Mouse (Mus musculus) hindbrain, embryonic 14.5 days (tissue): ENCODE results near the gene Stab2. TPM values are rescaled to one million over a fixed set of nuclear protein-coding genes. Genes with fewer than 3 reads are reported as not detected.

Experiments used
- ATAC-seq: fragments of 200-750 bp; cut with Nextera tagmentation; 2 replicates; pipeline ENCODE4 v1.8.0; 2017; ENCODE audit warnings: moderate number of reproducible peaks, mild to moderate bottlenecking, moderate TSS enrichment, moderate library complexity; ENCODE audit not compliant: low FRiP score
- DNase-seq: peaks from one replicate; pipeline ENCODE4 v3.0.0-alpha.2; 2015; ENCODE audit warnings: low spot score
- H3K27ac ChIP-seq: fragments of 300-500 bp; sonication (generic); 2 replicates; pipeline ENCODE4 v1.5.1; 2014; ENCODE audit warnings: mild to moderate bottlenecking, moderate library complexity
- H3K27me3 ChIP-seq: fragments of 300-500 bp; sonication (generic); 2 replicates; pipeline ENCODE4 v1.6.1; 2014; ENCODE audit warnings: mild to moderate bottlenecking, low read length, mixed read lengths; ENCODE audit not compliant: control insufficient read depth, insufficient read depth
- H3K36me3 ChIP-seq: fragments of 300-500 bp; sonication (generic); replicated peaks from 2 replicates; pipeline ENCODE4 v1.6.1; 2014; ENCODE audit not compliant: control insufficient read depth, insufficient read depth
- H3K4me1 ChIP-seq: fragments of 300-500 bp; sonication (generic); replicated peaks from 2 replicates; pipeline ENCODE4 v1.6.1; 2014; ENCODE audit warnings: antibody characterized with exemption, low read length, mixed read lengths; ENCODE audit not compliant: control insufficient read depth, insufficient read depth
- H3K4me2 ChIP-seq: fragments of 300-500 bp; sonication (generic); replicated peaks from 2 replicates; pipeline ENCODE4 v1.6.1; 2014; ENCODE audit warnings: mild to moderate bottlenecking, moderate library complexity
- H3K4me3 ChIP-seq: fragments of 300-500 bp; sonication (generic); replicated peaks from 2 replicates; pipeline ENCODE4 v1.5.1; 2014; ENCODE audit warnings: mild to moderate bottlenecking, low read length
- H3K9ac ChIP-seq: fragments of 300-500 bp; sonication (generic); 2 replicates; pipeline ENCODE4 v1.6.1; 2014
- H3K9me3 ChIP-seq: fragments of 300-500 bp; sonication (generic); 2 replicates; pipeline ENCODE4 v1.6.1; 2016; ENCODE audit warnings: low read length; ENCODE audit not compliant: control insufficient read depth
- WGBS: fragments of 180-500 bp; shearing (Covaris S2); extraction: QIAGEN DNeasy Blood & Tissue Kit; methylation state at CpG from one replicate; pipeline ENCODE4 v1.1.7; 2014; 5-methylcytosine and 5-hydroxymethylcytosine counted together
- polyA plus RNA-seq: library from polyadenylated mRNA; unstranded; fragments of >200 nt; fragmentation: Nextera tagmentation; extraction: Ambion mirVana; gene quantifications from 2 replicates; pipeline ENCODE4 v1.2.1, GENCODE M21; 2014

The Stab2 gene
- polyA plus RNA-seq, 1 experiment from 2014 or later = 0.17 TPM

GRCm38 (mm10) chr10:86793509-86793951 is 214.3 kb downstream of the Stab2 start:
- Histone ChIP-seq H3K4me1 (no peaks in the 10 kb centered on the region), H3K9ac (no peak overlapping the region), H3K4me3 (no peak overlapping the region), H3K36me3 (no peaks in the 10 kb centered on the region), H3K27ac (no peak overlapping the region), H3K9me3 (no peaks in the 10 kb centered on the region), H3K4me2 (no peak overlapping the region), H3K27me3 (no peaks in the 10 kb centered on the region)
- DNase-seq (no peak), ATAC-seq (no peak)
- 53% methylated on average over 2 of the region's 2 CpGs for WGBS

DNA sequence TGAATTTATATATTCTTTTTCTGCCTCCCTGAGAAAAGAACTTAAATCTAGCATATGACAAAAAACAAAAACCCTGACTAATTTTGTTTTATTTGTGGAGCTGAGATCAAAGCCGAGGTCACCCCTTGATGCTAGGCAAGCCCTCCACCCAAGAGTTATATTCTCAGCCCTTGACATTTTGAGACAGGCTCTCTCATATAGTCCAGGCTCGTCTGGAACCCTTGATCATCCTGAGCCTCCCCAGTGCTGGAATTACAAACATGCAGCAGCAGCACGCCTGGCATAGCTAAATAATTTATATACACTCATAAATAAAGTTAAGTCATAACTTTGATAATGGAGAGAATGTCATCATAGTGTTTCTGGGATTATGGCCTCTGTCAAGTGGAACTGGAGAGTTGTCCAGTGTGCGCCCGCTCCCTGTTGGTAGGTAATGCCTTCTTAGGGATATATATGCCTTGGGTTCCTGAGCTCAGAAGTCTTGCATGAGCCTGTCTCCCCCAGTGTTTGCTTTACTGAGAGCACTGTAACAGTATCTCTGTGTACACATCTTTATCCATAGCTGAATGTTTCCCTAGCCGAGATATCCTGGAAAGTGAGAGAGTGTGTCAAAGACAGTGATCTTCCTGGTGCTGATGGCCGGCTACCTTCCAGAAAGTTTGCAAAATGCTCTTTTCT is 216.2 kb downstream of the Stab2 start:
- no peaks in the 10 kb centered on the region for H3K4me1 ChIP-seq
- H3K36me3 ChIP-seq = no peaks in the 10 kb centered on the region
- H3K9me3 ChIP-seq = no peaks in the 10 kb centered on the region
- no peak overlapping the region for H3K4me2 ChIP-seq
- H3K4me3 ChIP-seq = no peak overlapping the region
- no peak overlapping the region for H3K9ac ChIP-seq
- ATAC-seq (no peak), DNase-seq (no peak)
- no peaks in the 10 kb centered on the region for H3K27me3 ChIP-seq
- WGBS = 83% methylated on average over 7 of the region's 7 CpGs
- no peak overlapping the region for H3K27ac ChIP-seq

Other genes starting within 250 kb of the Stab2 start
- gene Gm49358, start 244.1 kb downstream of the Stab2 start, polyA plus RNA-seq = 0.80 TPM in 1 of 2 replicates, not detected in the other
- gene Nt5dc3, start 229.0 kb downstream of the Stab2 start, polyA plus RNA-seq = 17.3 and 19.3 TPM in 2 replicates
- 0.37 TPM in 1 of 2 replicates, not detected in the other for gene 1700113H08Rik, start 50.0 kb upstream of the Stab2 start, polyA plus RNA-seq